Mouse (Mus musculus) layer of hippocampus, adult 8-10 months (tissue): ENCODE measurements at regions not wholly inside any gene's neighbourhood (a gene's known extent, or its start where the extent isn't known, plus 50 kb on each side); places are given as distances from the start of the nearest gene placed in this dataset.

Source experiments
- DNase-seq, 2 experiments: peaks; one replicate each; pipeline ENCODE4 v3.0.0; 2022; ENCODE audit warnings: low spot score in 2 of 2

GRCm38 (mm10) chr13:75204417-75204816 is 114.8 kb downstream of the Pcsk1 start:
- no peak for DNase-seq

- DNase-seq, result no peak
Measured at GRCm38 (mm10) chr13:75223944-75224343, 134.3 kb downstream of the Pcsk1 start.

GRCm38 (mm10) chr13:75225581-75226297 is 136.1 kb downstream of the Pcsk1 start:
- DNase-seq, result no peak

GRCm38 (mm10) chr13:75227616-75228277 is 138.1 kb downstream of the Pcsk1 start:
- DNase-seq, result peak in 1 of 2 experiments; percentile 67

GRCm38 (mm10) chr13:75236424-75236823 is 146.8 kb downstream of the Pcsk1 start:
- DNase-seq, result peak; percentile 4 to 10
